Mouse (Mus musculus): Measurements from ENCODE around the gene Tbc1d9.

Tbc1d9 gene

DNA sequence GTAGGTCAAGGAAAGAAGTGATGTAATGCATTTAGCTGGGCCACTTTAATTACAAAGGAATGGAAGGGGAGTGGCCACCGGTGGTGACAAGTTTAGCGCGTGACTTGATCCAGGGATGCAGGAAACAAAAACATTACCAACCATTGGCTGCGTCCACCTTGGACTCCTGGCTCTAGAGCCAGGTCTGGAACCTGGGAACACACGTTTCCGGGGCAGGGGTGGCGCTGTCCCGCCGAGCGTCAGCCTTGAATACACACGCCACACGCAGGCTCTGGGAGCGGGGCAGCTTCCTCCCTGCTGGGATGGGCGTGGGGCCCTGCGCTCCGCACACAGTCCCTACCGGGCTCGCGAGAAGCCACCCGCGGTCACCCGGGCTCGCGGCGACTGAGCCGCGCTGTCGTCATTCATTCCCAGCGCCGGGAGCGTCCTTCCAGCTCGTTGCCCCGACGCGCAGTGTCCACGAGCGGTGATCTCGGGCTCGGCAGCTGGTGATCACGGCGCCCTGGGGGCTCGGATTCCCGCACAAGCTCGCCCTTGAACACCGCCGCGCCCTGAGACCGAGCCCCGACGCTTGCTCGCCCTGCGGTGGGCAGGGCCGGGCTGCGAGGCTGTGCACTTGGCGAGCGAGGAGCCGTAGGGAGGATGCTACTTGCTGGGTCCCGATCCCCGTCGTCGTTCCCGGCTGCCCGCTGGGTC lies at the start of gene Tbc1d9:
Gene Tbc1d9 (plus strand): TSS at position 118 of the 696 bp plus-strand sequence.
- under 1% methylated on average over 63 of the region's 63 CpGs for WGBS

DNA sequence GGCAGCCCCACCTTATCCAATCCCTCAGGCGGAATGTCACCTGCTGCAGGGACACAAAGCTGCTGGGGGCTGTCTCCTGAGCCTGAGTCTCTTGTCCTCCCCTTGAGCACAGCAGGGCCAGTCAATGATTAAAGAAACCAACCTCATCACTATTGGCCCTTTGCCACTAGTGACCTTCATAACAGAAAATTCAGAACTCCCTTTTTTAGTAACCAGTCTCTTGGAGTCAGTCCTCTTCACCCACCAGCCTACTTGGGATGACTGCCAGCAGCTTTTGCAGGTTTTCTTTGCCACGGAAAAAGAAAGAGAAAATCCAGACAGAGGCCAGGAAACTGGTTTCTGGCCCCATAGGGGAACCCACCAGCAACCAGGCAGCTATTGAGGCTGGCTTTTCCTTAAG lies 30.1 kb upstream of the Tbc1d9 start:
- 56% methylated on average over 2 of the region's 2 CpGs for WGBS

DNA sequence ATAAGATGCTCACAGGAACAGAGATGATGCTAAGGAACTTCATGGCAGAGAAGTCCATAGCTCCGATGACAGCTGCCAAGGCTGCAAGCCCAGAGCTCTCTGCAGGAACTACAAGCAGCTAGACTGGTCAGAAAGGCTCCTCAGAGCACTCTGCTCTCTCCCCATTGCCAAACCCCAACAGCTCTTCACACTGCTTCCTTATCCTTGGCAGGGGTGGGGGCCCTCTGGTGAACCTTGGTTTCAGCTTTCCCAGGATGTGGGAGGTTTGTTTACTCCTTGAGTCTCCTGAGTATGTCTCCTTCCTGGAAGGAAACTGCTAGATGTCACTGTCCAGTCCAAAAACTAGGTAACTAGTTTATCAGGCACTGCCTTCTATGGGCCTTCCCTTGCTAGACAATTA lies 25.1 kb upstream of the Tbc1d9 start:
- WGBS = 38% methylated on average over 1 of the region's 1 CpGs

DNA sequence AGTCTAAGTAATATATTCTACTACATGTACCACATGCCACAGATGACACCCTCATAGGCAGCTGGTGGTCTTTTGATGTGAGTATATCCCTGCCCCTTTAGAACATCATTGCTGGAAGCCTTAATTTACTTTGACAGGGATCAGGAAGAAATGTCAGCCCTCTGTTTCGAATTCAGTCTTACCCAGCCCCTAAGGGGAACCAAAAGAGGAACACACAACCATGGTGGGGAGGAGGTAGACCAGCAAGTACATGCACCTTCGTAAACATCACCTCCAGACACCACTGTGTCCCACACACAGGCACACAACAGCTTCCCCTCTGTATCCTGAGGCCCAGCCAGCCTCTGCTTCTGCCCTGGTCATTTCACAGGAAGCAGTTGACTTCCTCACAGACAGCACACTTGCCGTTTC lies 24.4 kb upstream of the Tbc1d9 start:
- 74% methylated on average over 3 of the region's 3 CpGs for whole genome bisulfite sequencing

DNA sequence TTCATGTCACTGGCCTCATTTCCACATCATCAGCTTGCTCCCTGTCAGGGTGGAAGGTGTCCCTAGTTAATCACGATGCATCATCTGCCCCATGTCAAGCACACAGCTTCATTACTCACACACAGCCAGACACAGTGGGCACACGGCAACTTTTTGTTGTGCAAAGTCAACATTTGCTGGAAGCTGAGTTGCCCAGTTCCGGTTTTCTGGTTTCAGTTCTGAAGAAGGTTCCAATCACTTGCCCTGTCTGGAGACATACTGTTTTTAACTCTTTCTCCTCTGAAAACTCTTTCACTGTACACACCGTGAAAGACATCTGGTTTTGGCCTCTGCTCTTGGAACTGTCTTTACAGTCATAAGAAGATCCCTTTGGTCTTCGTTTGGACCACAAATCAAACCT lies 23.8 kb upstream of the Tbc1d9 start:
- 77% methylated on average over 5 of the region's 5 CpGs for WGBS

DNA sequence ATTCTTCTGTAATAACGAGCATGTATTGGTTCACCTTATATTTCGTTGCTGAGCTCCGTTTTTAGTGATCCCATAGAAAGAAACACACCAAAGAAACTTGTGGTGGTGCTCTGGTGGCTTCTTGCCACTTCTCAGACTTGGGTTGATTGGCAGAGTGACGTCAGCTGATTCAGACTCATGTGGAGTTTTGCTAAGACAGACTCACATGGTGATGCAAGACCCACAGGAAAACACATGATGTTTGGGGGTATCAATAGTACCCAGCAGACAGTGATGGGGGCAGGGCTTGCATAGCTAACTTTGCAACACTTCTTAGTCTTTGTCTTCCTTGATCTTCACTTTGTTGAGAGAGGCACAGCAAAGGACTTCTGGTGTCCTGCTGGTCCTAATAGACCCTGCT lies 20.6 kb upstream of the Tbc1d9 start:
- 81% methylated on average over 4 of the region's 4 CpGs for WGBS

DNA sequence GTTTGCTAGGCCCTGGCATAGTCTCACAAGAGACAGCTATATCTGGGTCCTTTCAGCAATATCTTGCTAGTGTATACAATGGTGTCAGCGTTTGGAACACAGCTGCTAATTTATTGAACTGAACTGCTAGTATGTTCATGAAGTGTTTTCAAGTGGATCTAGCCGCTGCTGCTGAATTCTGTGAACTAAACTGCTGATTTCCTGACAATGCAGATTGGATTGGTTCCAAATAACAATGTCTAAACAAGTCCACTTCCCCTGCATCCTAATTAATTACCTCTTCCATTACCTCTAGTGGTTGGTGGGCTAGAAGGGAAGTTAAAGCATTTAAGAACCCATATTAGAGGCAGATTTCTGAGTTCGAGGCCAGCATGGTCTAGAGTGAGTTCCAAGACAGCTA lies 19.7 kb upstream of the Tbc1d9 start:
- WGBS = 71% methylated on average over 3 of the region's 3 CpGs

DNA sequence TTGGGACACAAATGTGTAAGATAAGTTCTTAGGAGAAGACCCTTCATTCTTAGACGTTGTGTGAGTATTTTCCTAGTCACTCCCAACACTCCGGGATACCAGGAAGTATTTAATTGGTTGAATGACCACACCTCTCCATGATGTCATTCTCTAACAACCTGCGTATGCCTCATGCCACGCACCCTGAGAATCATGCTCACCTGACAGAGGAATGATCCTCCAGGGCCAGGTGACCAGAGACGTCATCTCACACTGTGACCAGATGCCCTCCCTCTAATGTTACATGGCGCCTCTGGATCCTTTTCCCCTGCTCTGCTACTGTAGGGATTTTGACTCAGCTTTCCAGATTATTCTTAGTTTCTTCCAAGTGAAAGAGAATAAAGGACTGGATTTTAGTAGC lies 16.0 kb upstream of the Tbc1d9 start:
- WGBS = 91% methylated on average over 6 of the region's 6 CpGs

DNA sequence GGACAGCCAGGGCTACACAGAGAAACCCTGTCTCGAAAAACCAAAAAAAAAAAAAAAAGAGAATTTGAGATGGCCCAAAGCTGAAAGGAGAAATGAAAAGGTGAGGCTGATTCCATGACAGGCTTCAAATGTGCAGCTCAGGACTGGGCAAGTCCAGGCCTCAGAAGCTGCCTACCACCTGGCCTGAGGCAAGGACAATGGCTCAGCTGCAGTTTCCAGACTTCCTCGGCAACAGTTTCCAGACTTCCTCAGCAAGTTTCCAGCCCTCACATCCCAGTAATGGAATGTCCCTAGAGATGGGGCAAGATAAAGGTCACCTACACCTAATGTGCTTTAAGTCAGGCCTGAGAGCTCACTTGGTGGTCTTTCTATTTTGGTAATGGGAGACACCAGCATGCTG lies 13.1 kb upstream of the Tbc1d9 start:
- WGBS = 75% methylated on average over 2 of the region's 2 CpGs

DNA sequence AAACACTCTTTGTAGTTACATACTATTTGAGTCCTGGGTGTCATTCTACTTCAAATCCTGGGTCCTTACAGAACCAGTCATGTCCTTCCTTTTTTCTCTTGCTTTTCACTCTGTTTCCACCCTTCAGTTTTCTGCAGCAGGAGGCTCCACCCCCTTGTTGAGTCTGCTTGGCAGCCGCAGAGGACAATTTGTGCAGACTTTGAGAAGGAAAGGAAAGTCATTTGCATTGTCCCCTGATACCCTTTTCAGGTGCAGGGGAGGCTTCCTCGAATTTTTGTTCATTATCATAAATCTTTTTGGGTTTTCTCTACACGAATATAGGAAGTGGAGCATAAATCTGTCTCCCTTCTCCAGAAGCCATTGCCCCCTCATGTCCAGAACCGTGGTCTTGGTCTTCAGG lies 12.7 kb upstream of the Tbc1d9 start:
- WGBS = 46% methylated on average over 4 of the region's 4 CpGs

DNA sequence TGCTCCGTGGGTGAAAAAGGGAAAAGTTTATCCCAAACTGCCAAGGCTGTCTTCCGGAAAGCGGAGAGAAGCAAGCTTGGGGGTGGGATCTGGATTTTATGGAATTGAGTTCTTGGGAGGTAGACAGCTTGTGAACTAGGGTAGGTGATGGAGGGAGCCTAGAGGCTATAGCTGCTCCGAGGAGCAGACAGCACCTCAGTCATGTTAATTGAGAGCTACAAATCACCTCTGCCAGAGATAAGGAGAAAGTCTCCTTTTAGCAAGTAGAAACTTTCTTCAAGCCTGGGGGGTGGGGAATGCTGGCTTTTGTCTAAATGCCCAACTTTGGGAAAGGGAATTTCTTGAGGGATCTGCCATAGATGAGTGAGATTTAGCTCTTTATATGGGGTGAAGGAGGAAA lies 10.0 kb upstream of the Tbc1d9 start:
- WGBS = 18% methylated on average over 4 of the region's 4 CpGs

DNA sequence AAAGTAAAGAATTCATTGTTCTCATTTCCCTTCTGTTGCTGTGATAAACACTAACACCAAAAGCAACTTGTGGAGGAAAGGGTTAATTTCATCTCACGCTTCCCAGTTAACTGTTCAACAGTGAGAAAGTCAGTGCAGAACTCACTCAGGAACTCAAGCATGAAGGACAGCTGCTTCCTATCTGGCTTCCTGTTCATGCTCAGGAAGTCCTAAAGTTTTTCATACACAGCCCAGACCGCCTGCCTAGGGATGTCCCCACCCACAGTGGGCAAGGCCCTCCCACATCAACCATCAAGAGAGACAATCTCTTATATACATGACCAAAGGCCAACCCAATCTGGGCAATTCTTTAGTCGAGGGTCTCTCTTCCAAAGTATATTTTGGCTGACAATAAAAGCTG lies 6.2 kb upstream of the Tbc1d9 start:
- WGBS = 78% methylated on average over 3 of the region's 3 CpGs

DNA sequence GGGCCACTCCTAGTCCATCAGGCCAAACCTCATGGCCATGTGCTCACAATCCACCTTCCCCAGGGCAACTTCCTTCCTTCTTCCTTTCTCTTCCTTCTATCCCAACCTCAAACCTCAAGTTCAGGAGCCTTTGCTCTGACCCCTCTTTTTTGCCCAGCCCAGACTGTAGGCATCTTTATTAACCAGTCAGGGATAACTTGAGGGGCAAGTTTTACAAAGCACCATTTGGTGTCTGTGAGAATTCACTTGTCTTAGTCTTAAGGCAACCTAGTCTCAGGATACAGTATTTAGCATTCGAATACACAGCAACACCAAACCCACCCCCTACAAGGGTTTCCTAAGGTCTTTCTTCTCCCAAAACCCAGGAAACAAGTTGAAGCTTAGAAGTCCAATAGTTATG lies 5.5 kb upstream of the Tbc1d9 start:
- WGBS = 82% methylated on average over 1 of the region's 1 CpGs

DNA sequence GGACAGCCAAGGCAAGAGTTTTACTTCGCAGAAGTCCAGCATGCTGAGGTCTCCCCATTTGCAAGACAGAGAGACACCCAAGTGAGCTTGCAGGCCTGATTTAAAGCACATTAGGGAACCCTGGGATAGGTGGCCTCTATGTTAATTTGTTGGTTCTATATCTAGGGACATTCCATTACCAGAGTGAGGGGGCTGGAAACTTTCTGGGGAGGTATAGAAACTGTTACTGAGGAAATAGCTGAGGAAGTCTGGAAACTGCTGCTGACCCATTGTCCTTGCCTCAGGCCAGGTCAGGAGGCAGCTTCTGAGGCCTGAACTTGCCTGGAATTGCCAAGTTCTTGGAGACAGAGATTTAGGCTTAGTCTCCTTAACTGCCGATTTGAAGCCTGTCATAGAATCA lies 4.5 kb upstream of the Tbc1d9 start:
- 91% methylated on average over 2 of the region's 2 CpGs for WGBS

DNA sequence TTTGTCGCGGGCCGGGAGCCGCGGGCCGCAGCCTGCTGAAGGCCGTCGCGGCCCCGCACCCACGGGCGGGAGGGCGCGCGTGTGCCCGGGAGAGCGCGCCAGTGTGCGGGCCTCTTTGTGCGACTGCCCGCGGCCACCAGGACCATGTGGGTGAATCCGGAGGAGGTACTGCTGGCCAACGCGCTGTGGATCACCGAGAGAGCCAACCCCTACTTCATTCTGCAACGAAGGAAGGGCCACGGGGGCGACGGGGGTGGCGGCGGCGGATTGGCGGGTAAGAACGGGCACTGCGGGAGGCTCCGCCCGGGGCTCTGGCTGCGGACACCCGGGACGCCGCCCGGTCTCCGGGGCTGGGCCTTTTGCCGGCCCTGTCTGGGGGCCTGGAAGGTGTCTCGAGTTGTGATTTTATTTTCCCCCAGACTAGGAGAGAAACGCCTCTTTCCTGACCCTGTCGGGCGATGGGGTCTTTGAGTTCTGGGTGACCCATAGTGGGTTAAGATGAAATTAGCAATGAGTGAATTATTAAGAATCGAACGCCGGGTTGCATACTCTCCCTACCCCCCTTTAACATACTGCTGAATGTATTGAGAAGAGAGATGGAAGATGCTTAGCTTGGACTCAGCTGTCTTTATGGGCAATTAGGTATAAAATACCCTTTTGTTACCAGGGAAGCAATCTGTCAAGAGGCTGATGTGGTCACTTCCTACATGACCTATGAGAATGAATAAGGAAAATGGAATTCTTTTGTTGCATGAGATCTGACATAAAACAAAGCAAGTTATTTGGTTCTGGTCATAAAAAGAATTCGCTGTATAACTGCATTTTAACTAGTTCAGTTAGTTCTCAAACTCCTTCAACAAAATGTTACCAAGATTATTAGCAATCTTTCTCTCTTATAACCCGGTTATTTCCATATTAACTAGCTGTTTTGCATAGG lies 1.0 kb downstream of the Tbc1d9 start, which contains the start of gene Gm10645:
Gene Gm10645 (minus strand): TSS at position 240 of the 937 bp plus-strand sequence.
- WGBS = 2% methylated on average over 53 of the region's 54 CpGs

DNA sequence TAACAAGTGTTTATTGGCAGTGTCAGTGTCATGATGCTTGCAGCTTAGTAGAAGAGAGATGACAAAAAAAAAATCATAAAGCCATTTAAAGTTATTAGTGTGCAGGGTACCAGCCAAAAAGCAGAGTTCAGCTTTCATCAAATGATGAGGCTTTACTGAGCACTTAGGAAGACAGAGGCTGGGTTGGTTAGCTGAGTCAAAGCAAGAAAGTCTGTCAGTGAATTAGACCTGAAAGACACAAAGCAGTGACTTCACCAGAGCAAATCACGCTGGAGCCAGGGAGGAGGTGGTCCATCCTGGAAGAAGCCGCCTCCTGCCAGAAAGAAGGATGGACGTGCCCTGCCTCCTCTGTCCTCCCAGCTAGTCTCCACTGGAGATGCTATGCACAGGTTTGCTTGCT lies 2.8 kb downstream of the Tbc1d9 start:
- 59% methylated on average over 3 of the region's 3 CpGs for WGBS

DNA sequence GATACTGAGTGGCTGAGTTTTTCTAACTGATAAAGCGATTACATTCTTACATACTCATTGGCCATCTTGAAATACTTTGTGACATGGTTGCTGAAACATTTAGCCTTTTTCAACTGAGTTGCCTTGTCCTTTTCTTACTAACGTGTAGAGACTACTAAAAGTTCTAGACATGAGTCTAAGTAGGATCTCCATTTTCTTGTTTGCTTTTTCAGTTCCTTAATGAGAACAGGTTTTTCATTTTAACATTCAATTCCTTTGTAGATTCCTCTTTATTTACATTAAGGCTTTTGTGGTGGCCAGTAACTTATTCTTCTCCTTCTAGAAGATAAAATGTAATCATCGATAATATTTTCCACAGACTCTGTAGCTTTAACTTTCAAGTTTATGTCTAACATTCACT lies 4.0 kb downstream of the Tbc1d9 start:
- WGBS = 81% methylated on average over 3 of the region's 3 CpGs

DNA sequence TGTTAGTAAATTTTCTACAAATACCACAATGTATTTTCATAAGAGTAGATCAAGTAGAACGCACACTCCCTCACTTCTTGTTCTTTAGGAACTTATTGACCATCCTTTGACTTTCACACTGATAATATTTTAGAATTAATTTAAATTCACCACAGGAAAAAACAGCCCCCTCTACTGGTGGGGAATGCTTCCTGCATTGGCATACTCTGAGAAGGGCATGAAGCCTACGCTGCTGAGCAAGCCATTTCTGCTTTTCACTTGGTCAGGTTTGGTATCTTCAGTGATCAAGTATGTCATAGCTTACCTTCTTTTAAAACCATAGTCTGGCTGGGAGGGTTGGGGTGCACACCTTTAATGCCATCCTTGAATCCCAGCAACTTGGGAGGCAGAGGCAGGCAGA lies 4.6 kb downstream of the Tbc1d9 start:
- 89% methylated on average over 2 of the region's 2 CpGs for WGBS

DNA sequence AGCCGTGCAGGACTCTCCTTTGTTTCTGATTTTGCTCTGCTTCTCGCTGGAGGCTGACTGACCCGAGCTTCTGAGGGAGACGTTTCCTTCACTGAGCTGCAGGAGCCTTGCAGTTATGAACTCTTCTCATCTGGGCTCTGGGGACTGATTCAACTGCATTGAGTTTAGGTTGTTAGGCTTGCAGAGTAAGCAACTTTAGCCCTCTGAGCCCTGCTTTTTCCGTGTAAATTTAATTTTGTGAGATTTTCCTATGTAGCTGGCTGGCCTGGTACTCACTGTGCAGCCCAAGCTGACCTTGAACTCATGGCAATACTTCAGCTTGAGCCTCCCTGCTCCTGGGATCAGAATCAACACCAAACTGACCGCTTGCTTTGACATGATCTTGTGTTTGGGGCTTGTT lies 5.7 kb downstream of the Tbc1d9 start:
- 58% methylated on average over 6 of the region's 6 CpGs for WGBS

DNA sequence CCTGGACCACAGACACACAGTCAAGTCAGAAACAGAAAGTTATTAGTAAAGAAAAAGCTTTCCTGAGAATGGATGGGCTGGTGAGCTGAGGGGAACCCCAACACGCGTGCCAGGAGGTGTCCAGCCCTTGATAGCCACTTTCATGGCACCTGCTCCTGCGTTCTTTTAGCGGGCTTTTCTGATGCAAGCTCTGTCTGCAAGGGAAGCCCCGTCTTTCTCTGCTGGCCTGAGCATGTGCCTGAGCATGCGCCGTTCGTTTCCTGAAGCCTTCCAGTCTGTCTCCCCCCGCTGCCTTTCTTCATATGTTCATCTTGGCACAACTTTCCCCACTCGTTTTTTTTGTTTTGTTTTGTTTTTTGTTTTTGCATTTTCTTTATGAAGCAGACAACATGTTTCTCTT lies 10.5 kb downstream of the Tbc1d9 start:
- WGBS = 31% methylated on average over 10 of the region's 10 CpGs

DNA sequence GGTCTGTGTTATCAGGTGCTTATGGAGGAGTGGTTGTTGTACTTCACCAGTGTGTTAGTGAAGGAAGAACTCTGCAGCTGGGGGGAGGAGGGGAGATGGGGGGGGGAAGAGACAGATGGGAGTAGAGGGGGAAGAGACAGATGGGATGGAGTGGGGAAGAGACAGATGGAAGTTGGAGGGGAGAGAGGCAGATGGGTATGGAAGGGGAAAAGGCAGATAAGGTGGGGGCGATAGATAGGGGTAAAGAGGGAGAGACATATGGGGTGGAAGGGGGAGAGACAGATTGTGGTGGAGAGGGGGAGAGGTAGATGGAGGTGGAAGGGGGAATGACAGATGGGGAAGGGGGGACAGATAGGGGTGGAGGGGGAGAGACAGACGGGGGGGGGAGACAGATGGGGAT lies 11.6 kb downstream of the Tbc1d9 start:
- WGBS = 51% methylated on average over 2 of the region's 2 CpGs

DNA sequence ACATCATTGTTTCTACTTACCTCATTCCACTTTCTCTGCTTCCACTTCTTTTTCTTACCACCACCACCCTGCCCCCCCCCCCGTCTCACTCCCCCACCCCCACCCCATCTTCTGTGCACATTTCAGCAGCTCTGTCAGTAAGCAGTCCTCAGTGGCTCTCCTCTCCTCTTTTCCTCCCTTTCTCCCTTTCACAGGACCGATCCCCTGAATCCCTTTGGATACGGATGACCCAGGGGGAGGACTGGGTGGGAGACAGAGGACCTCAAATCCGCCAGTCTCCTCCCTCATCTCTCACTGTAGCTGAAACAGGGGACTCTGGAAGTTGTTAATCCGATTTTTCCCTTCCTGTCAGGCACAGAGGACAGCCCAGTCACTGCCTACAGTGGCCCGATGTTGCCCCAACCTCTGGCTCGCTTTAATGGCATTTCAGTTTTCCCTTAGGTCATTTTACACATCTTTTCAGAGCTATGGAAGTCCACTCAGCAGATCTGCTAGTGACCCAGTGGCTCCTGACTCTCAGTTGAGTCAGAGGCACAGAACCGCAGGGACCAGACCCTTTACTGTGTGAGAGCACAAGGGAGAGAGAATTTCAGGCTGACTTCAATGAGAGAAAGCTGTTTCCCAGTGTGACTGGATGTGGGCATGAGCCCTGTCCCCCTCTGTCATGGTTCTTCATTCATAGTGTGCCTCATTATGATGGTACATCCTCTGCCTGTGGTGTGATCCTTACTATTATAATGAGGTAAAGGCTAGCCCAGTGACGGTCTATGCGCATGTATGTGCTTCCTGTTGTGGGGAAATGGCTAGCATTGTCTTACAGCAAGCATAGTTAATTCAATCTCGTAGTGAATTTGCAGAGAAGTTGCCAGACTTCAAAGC lies 12.4 kb downstream of the Tbc1d9 start:
- WGBS = 53% methylated on average over 11 of the region's 11 CpGs
